Mouse (Mus musculus) liver, postnatal 0 days (tissue): ENCODE data around the gene Ubqln4. TPM values are rescaled to one million over a fixed set of nuclear protein-coding genes. Genes with fewer than 3 reads are reported as not detected.

Source experiments
- ATAC-seq: fragments of 200-750 bp; cut with Nextera tagmentation; 2 replicates; pipeline ENCODE4 v1.8.0; 2017; ENCODE audit warnings: mild to moderate bottlenecking, moderate library complexity
- DNase-seq: peaks from one replicate; pipeline ENCODE4 v3.0.0-alpha.2; 2016
- H3K27ac ChIP-seq: fragments of 300-500 bp; sonication (generic); 2 replicates; pipeline ENCODE4 v1.5.1; 2014; ENCODE audit warnings: antibody characterized with exemption, moderate library complexity, mild to moderate bottlenecking, low read depth
- H3K27me3 ChIP-seq: fragments of 300-500 bp; sonication (generic); 2 replicates; pipeline ENCODE4 v1.6.1; 2014; ENCODE audit warnings: low read length, control low read depth, mixed read lengths; ENCODE audit not compliant: insufficient read depth
- H3K36me3 ChIP-seq: fragments of 300-500 bp; sonication (generic); replicated peaks from 2 replicates; pipeline ENCODE4 v1.6.1; 2014; ENCODE audit warnings: mild to moderate bottlenecking, control low read depth, low read length, moderate library complexity, mixed read lengths; ENCODE audit not compliant: insufficient read depth
- H3K4me1 ChIP-seq: fragments of 300-500 bp; sonication (generic); 2 replicates; pipeline ENCODE4 v1.6.1; 2014; ENCODE audit warnings: antibody characterized with exemption, mild to moderate bottlenecking, control low read depth; ENCODE audit not compliant: insufficient read depth
- H3K4me2 ChIP-seq: fragments of 300-500 bp; sonication (generic); 2 replicates; pipeline ENCODE4 v1.6.1; 2014; ENCODE audit warnings: low read depth, mild to moderate bottlenecking, low read length, moderate library complexity, mixed read lengths
- H3K4me3 ChIP-seq: fragments of 300-500 bp; sonication (generic); 2 replicates; pipeline ENCODE4 v1.5.1; 2014; ENCODE audit warnings: low read depth, low read length
- H3K9ac ChIP-seq: fragments of 300-500 bp; sonication (generic); replicated peaks from 2 replicates; pipeline ENCODE4 v1.6.1; 2014; ENCODE audit warnings: mild to moderate bottlenecking, moderate library complexity
- H3K9me3 ChIP-seq: fragments of 300-500 bp; sonication (generic); 2 replicates; pipeline ENCODE4 v1.6.1; 2016; ENCODE audit warnings: mild to moderate bottlenecking, control low read depth, low read length, mixed read lengths
- CTCF ChIP-seq: sonication (generic); IDR thresholded peaks from 2 replicates; pipeline ENCODE4 v1.5.1; 2016; ENCODE audit warnings: antibody characterized with exemption, low read depth
- EP300 ChIP-seq: IDR thresholded peaks from 2 replicates; pipeline ENCODE4 v1.6.1; 2016; ENCODE audit warnings: antibody characterized with exemption, low read depth, mild to moderate bottlenecking
- WGBS: fragments of 180-500 bp; shearing (Covaris S2); extraction: QIAGEN DNeasy Blood & Tissue Kit; methylation state at CpG from one replicate; pipeline ENCODE4 v1.1.7; 2014; ENCODE audit not compliant: insufficient replicate concordance; 5-methylcytosine and 5-hydroxymethylcytosine counted together
- polyA plus RNA-seq: library from polyadenylated mRNA; unstranded; fragments of >200 nt; fragmentation: Nextera tagmentation; extraction: Ambion mirVana; gene quantifications from 2 replicates; pipeline ENCODE4 v1.2.1, GENCODE M21; 2015

Gene Ubqln4
- polyA plus RNA-seq, 1 experiment from 2014 or later = 12.5 TPM

GRCm38 (mm10) chr3:88514231-88515094 is 39.1 kb upstream of the Ubqln4 start:
- no peak for DNase-seq
- H3K4me1 ChIP-seq = peaks cover 38% of the 10 kb centered on the region
- no peak for ATAC-seq

GRCm38 (mm10) chr3:88515095-88515386 is 38.5 kb upstream of the Ubqln4 start:
- Histone ChIP-seq H3K9me3 (no peaks in the 10 kb centered on the region), H3K4me2 (no peak overlapping the region), H3K27me3 (no peaks in the 10 kb centered on the region), H3K4me1 (peaks cover 32% of the 10 kb centered on the region), H3K27ac (no peak overlapping the region), H3K4me3 (no peak overlapping the region), H3K36me3 (no peaks in the 10 kb centered on the region), H3K9ac (no peak overlapping the region)
- DNase-seq = no peak
- no peak for ATAC-seq
- WGBS = 85% methylated on average over 2 of the region's 2 CpGs
- TF ChIP-seq CTCF = no peak
- no peak for TF ChIP-seq EP300

More at GRCm38 (mm10) chr3:88514231-88515094, 39.1 kb upstream of the Ubqln4 start:
- H3K9ac ChIP-seq = no peak overlapping the region
- H3K27ac ChIP-seq = no peak overlapping the region
- H3K9me3 ChIP-seq = no peaks in the 10 kb centered on the region
- TF ChIP-seq EP300 (no peak), CTCF (no peak)
- H3K4me3 ChIP-seq = no peak overlapping the region
- 59% methylated on average over 10 of the region's 10 CpGs for WGBS
- H3K36me3 ChIP-seq = no peaks in the 10 kb centered on the region
- H3K4me2 ChIP-seq = no peak overlapping the region
- no peaks in the 10 kb centered on the region for H3K27me3 ChIP-seq

- H3K27me3 ChIP-seq = no peaks in the 10 kb centered on the region
These were observed 37.2 kb upstream of the Ubqln4 start for GRCm38 (mm10) chr3:88516407-88516806.

GRCm38 (mm10) chr3:88518411-88518810 is 35.1 kb upstream of the Ubqln4 start:
- Histone ChIP-seq H3K4me2 (no peak overlapping the region), H3K9ac (no peak overlapping the region), H3K4me3 (no peak overlapping the region), H3K9me3 (no peaks in the 10 kb centered on the region), H3K27ac (no peak overlapping the region), H3K4me1 (peaks cover 6% of the 10 kb centered on the region), H3K36me3 (no peaks in the 10 kb centered on the region), H3K27me3 (no peaks in the 10 kb centered on the region)
- no peak for DNase-seq
- TF ChIP-seq EP300 (no peak), CTCF (no peak)
- no peak for ATAC-seq
- 79% methylated on average over 4 of the region's 4 CpGs for WGBS

More at GRCm38 (mm10) chr3:88516407-88516806, 37.2 kb upstream of the Ubqln4 start:
- no peak for ATAC-seq
- Histone ChIP-seq H3K27ac (no peak overlapping the region), H3K9me3 (no peaks in the 10 kb centered on the region), H3K4me2 (no peak overlapping the region), H3K4me1 (peaks cover 22% of the 10 kb centered on the region), H3K4me3 (no peak overlapping the region), H3K36me3 (no peaks in the 10 kb centered on the region), H3K9ac (no peak overlapping the region)
- no peak for TF ChIP-seq CTCF
- no peak for TF ChIP-seq EP300
- WGBS = 74% methylated on average over 2 of the region's 2 CpGs
- no peak for DNase-seq

- Histone ChIP-seq H3K4me2 (no peak overlapping the region), H3K9ac (no peak overlapping the region), H3K27ac (no peak overlapping the region), H3K9me3 (no peaks in the 10 kb centered on the region), H3K36me3 (no peaks in the 10 kb centered on the region), H3K4me1 (no peaks in the 10 kb centered on the region), H3K27me3 (no peaks in the 10 kb centered on the region), H3K4me3 (no peak overlapping the region)
- ATAC-seq (no peak), DNase-seq (no peak)
- WGBS = 79% methylated on average over 2 of the region's 2 CpGs
- TF ChIP-seq CTCF = no peak
- no peak for TF ChIP-seq EP300
These were observed 33.5 kb upstream of the Ubqln4 start for GRCm38 (mm10) chr3:88520078-88520477.

GRCm38 (mm10) chr3:88521156-88521555 is 32.4 kb upstream of the Ubqln4 start:
- H3K9me3 ChIP-seq = no peaks in the 10 kb centered on the region
- no peaks in the 10 kb centered on the region for H3K4me1 ChIP-seq
- no peaks in the 10 kb centered on the region for H3K27me3 ChIP-seq
- H3K4me2 ChIP-seq = no peak overlapping the region
- no peak overlapping the region for H3K27ac ChIP-seq
- TF ChIP-seq CTCF (no peak), EP300 (no peak)
- DNase-seq = no peak
- no peak overlapping the region for H3K9ac ChIP-seq
- H3K4me3 ChIP-seq = no peak overlapping the region
- no peaks in the 10 kb centered on the region for H3K36me3 ChIP-seq
- no peak for ATAC-seq
- 79% methylated on average over 6 of the region's 6 CpGs for WGBS
